Mouse (Mus musculus) CH12.LX (cell line): ENCODE measurements around the gene Orc1.

Source experiments
- CTCF ChIP-seq, 2 experiments: IDR thresholded peaks in 1 of 2; conservative IDR thresholded peaks in 1 of 2; 2 replicates each; pipeline ENCODE4 v1.5.1; 2011 to 2012; ENCODE audit warnings: low read depth in 2 of 2, low read length in 2 of 2, improper control_type of control experiment in 1 of 2, inconsistent platforms in 1 of 2, mild to moderate bottlenecking in 1 of 2, moderate library complexity in 1 of 2
- EP300 ChIP-seq: IDR thresholded peaks from 2 replicates; pipeline ENCODE4 v1.6.1; 2011; ENCODE audit warnings: low read length, improper control_type of control experiment
- ETS1 ChIP-seq: conservative IDR thresholded peaks from 2 replicates; pipeline ENCODE4 v1.6.1; 2012; ENCODE audit warnings: low read depth, mild to moderate bottlenecking, inconsistent platforms, low read length, improper control_type of control experiment, moderate library complexity
- NRF1 ChIP-seq: IDR thresholded peaks from 2 replicates; pipeline ENCODE4 v1.6.1; 2014; ENCODE audit warnings: low read depth, mild to moderate bottlenecking, inconsistent platforms, low read length, improper control_type of control experiment, moderate library complexity
- POLR2A ChIP-seq: IDR thresholded peaks from 2 replicates; pipeline ENCODE4 v1.6.1; 2011; ENCODE audit warnings: low read depth, mild to moderate bottlenecking, improper control_type of control experiment, low read length
- USF1 ChIP-seq: IDR thresholded peaks from 2 replicates; pipeline ENCODE4 v1.6.1; 2014; ENCODE audit warnings: low read depth, mild to moderate bottlenecking, inconsistent platforms, low read length, improper control_type of control experiment
- USF2 ChIP-seq: conservative IDR thresholded peaks from 2 replicates; pipeline ENCODE4 v1.6.1; 2011; ENCODE audit warnings: low read depth, low read length, improper control_type of control experiment
- ZMIZ1 ChIP-seq: IDR thresholded peaks from 2 replicates; pipeline ENCODE4 v1.6.1; 2012; ENCODE audit warnings: low read depth, mild to moderate bottlenecking, inconsistent platforms, low read length, improper control_type of control experiment

GRCm38 (mm10) chr4:108634696-108635095 is 55.5 kb downstream of the Orc1 start:
- no peak for TF ChIP-seq EP300
- TF ChIP-seq CTCF (conservative IDR thresholded peaks at IDR 0.05 in 1 of 2, IDR thresholded peaks at IDR 0.05 in 1 of 2; ENCODE audit: low read depth in 2 of 2, low read length in 2 of 2) = no peak
- TF ChIP-seq POLR2A = no peak
- no peak for TF ChIP-seq USF1
- TF ChIP-seq NRF1 = no peak
- no peak for TF ChIP-seq ZMIZ1
- TF ChIP-seq ETS1 = no peak
- no peak for TF ChIP-seq USF2
